Mouse (Mus musculus): ENCODE measurements around the gene Wscd2.

- TF ChIP-seq GATA1 (IDR thresholded peaks at IDR 0.05; ENCODE audit: low read length) (no peak), TAL1 (IDR thresholded peaks at IDR 0.05; ENCODE audit: low read length) (no peak)
Measured at GRCm38 (mm10) chr5:113620999-113621398, 130.9 kb downstream of the Wscd2 start.
